Mouse (Mus musculus) embryonic fibroblast, embryonic 13.5 days (primary cell): ENCODE results near the gene Nxnl1. TPM values are rescaled to one million over a fixed set of nuclear protein-coding genes. Genes with fewer than 3 reads are reported as not detected.

Source experiments
- H3K27ac ChIP-seq: 2 replicates; pipeline ENCODE4 v1.5.1; 2012; ENCODE audit warnings: low read length, control low read depth, inconsistent platforms; ENCODE audit not compliant: insufficient read depth
- H3K4me1 ChIP-seq: 2 replicates; pipeline ENCODE4 v1.6.1; 2011; ENCODE audit warnings: low read length; ENCODE audit not compliant: control insufficient read depth, insufficient read depth
- H3K4me3 ChIP-seq: 2 replicates; pipeline ENCODE4 v1.5.1; 2011; ENCODE audit warnings: mild to moderate bottlenecking, control low read depth, low read length; ENCODE audit not compliant: insufficient read depth
- CTCF ChIP-seq: IDR thresholded peaks from 2 replicates; pipeline ENCODE4 v1.5.1; 2011; ENCODE audit warnings: mild to moderate bottlenecking, control low read depth, low read length, moderate library complexity, borderline replicate concordance; ENCODE audit not compliant: insufficient read depth
- POLR2A ChIP-seq: IDR thresholded peaks from 2 replicates; pipeline ENCODE4 v1.6.1; 2011; ENCODE audit warnings: low read depth, mild to moderate bottlenecking, control low read depth, low read length, moderate library complexity
- polyA plus RNA-seq: library from polyadenylated mRNA; stranded (reverse); fragments of >200 nt; gene quantifications from 2 replicates; pipeline ENCODE4 v1.2.4, GENCODE M21; 2011; ENCODE audit warnings: low read depth; ENCODE audit not compliant: missing spikeins, insufficient read length

Nxnl1 gene
- polyA plus RNA-seq, 1 experiment = not detected

DNA sequence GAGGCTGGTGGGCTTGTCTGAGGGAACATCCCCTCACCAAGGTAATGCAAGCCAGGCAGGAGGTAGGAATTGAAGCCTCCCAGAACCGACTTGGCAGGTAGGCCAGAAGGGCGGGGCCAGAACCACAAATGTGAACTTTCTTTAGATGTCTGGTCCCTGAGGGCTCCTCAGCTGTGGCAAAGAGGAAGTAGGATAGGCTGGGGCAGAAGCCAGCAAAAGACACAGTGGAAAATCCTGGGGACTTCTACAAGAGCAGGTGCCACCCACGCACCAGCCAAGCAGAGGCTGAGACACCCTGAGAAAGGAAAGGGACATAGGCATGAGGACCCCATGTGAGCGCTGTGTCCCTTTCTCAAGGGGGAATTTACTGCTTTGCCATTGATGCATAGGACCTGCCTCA is 30.4 kb upstream of the Nxnl1 start:
- no peak overlapping the region for H3K27ac ChIP-seq
- peaks cover 5% of the 10 kb centered on the region for H3K4me1 ChIP-seq
- no peak overlapping the region for H3K4me3 ChIP-seq
- no peak for TF ChIP-seq CTCF
- TF ChIP-seq POLR2A = peak; percentile 14; the same call in 1 of the 2 replicates

DNA sequence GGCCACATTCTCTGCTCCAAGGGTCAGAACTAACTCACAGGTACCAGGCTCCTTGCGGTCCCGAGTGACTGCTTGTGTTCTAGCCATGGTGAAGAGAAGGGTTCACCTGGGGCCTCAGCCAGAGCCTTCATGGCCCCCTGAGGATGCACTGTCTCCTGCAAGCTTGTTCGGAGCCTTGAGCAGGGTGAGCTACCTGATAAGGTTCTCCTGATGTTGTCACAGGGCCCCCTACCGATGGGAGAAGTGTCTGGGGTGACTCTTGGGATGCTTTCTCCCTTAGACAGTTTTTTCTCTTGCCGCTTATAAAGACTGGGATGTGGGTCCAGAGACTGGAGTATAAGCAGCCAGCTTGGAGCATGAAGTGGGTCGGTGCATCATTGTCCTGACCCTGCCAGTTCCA is 30.0 kb upstream of the Nxnl1 start:
- H3K4me3 ChIP-seq = no peak overlapping the region
- peaks cover 5% of the 10 kb centered on the region for H3K4me1 ChIP-seq
- no peak for TF ChIP-seq CTCF
- TF ChIP-seq POLR2A = no peak
- no peak overlapping the region for H3K27ac ChIP-seq

DNA sequence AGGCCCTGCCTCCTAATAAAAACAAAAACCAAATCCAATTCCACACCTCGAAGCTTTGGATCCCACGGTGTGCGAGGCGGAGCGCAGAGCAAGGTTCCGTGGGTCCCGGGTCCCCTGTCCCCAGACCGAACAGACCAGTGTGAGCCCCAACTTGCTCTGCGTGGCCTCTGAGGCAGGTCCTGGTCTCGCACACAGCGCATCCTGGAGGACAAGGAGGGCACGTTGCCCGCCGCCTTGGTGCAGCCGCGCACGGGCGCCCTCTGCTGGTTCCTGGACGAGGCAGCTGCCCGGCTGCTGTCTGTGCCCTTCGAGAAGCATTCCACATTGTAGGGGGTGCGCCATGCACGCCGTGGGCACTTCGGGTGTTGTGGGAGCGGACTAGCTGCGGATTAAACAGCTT is 29.5 kb upstream of the Nxnl1 start:
- TF ChIP-seq POLR2A = no peak
- peak; percentile 99 for TF ChIP-seq CTCF

DNA sequence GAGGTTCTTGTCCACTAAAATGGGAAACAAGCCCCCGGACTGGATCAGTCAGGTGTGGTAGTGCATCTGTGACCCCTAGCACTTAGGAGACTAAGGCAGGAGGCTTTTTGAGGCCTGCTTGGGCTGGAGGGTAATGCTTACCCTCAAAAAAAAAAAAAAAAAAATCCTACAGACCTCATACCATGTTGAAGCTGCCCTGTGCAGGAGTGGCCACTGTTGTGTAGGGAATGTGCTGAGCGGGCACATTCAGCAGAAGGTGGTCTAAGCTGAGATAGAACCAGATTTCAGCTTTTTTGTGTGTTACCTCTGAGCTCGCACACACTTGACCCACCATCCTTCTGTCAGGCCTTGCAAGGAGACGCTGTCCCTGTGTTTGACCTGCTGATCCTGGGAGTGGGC is 27.9 kb upstream of the Nxnl1 start:
- Histone ChIP-seq H3K4me3 (no peak overlapping the region), H3K4me1 (peaks cover 9% of the 10 kb centered on the region), H3K27ac (no peak overlapping the region)
- TF ChIP-seq POLR2A = no peak
- no peak for TF ChIP-seq CTCF

More for the DNA sequence above, 29.5 kb upstream of the Nxnl1 start:
- H3K4me3 ChIP-seq = no peak overlapping the region
- H3K27ac ChIP-seq = no peak overlapping the region
- peaks cover 8% of the 10 kb centered on the region for H3K4me1 ChIP-seq

DNA sequence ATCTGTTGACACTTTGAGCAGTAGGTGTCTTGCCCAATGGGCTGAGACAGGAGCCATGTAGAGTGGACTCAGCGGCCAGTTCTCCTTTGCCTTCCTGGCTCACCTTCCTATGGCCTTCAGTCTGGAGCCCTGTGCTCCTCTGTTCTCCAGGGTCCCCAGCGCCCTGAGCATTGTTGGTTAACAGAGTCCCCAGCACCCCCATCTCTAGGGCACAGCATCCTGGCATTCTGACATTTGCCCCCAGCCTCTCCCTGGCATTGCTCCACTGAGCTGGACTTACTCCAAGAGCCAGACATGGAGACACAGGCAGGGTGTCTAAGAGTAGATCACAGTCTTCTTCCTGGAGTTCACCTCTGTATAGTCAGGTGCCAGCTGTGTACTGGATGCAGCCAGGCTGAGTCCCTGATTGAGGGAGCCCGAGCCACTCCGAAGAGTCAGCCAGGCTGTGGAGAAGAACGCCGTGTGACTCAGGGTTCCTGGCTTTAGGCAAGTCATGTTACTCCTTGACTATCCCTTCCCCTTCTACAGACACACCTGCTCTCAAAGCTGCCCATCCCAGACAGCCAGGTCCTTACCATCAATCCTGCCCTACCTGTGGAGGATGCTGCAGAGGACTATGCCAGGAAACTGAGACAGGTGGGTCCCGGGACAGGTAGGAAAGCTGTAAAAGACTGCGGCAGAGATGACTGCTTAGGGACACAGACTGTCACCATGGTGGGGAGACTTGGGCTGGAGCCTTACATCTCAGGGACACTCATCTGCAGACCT is 27.3 kb upstream of the Nxnl1 start:
- no peak overlapping the region for H3K27ac ChIP-seq
- peaks cover 9% of the 10 kb centered on the region for H3K4me1 ChIP-seq
- no peak overlapping the region for H3K4me3 ChIP-seq
- no peak for TF ChIP-seq CTCF
- TF ChIP-seq POLR2A = no peak; the same call in none of the 2 replicates

- Histone ChIP-seq H3K4me3 (peak overlapping the region; percentile 73), H3K27ac (peak overlapping the region; percentile 91), H3K4me1 (peaks cover 9% of the 10 kb centered on the region)
- TF ChIP-seq CTCF = no peak
- TF ChIP-seq POLR2A = 0 out of 2 replicates have a peak, but pooled peaks have one; percentile 7
These were observed 26.2 kb upstream of the Nxnl1 start for GRCm38 (mm10) chr8:71592374-71593170.

DNA sequence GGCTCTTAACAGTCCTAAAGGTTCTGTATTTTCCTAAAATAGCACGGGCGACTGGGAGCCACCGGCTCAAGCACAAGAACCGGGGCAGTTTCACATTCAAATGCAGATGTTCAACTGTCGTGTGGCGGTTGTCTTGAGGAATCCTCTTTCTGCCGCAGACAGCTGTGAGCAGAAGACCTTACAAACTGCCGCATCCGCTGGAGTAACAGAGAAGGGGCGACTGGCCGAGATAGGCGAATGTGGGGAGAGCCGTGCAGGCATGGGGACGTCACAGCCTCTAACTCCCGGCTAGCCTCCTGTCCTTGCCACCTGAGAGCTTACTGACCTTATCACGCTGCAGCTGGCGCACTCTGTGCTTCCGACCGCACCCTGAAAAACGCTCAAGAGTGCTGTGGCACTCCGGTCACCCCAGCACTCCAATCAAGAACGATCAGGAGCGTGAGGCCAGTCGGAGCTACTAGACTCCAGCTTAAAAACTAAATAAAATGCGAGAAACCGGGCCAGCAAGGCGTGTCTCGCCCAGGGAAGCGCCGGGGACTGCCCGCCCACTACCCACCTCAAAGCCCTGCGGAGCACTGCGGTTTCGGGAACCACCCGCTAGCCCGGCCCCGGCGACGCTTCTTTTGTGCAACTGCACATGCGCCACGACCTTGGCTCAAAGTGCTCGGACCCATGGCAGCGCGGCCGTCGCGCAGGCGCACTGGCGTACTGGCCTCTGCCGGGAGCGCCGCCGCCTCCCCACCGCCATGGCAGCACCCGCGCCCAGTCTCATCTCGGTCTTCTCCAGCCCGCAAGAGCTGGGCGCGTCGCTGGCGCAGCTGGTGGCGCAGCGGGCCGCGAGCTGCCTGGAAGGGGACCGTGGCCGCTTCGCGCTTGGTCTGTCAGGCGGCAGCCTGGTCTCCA is 25.3 kb upstream of the Nxnl1 start, which contains the start of gene Pgls:
Pgls (plus strand) TSS at position 706 of the 903 bp plus-strand sequence.
- peaks cover 9% of the 10 kb centered on the region for H3K4me1 ChIP-seq
- H3K27ac ChIP-seq = peak within 1 kb of the TSS; percentile 91
- peak within 1 kb of the TSS; percentile 90 for H3K4me3 ChIP-seq
- TF ChIP-seq POLR2A (peak; percentile 91), CTCF (no peak)

DNA sequence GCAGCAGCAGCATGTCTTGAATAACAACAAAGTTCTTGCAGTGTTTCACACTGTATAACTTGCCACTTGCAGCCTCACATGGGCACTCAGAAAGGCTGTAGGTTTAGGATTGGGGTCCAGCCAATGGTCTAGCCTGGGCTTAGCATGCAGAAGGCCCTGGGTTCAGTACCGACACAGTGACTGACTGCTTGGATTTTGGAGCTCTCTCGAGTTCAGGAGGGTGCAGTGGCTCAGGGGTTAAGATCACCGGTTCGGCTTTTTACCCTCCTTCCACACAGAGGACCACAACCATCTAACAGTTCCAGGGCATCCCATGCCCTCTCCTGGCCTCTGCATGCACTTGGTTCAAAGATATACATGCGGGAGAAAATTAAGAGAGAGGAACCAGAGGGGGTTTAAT is 24.6 kb upstream of the Nxnl1 start:
- peaks cover 9% of the 10 kb centered on the region for H3K4me1 ChIP-seq
- H3K4me3 ChIP-seq = peak overlapping the region; percentile 90
- TF ChIP-seq CTCF = no peak
- TF ChIP-seq POLR2A = no peak
- H3K27ac ChIP-seq = peak overlapping the region; percentile 65

DNA sequence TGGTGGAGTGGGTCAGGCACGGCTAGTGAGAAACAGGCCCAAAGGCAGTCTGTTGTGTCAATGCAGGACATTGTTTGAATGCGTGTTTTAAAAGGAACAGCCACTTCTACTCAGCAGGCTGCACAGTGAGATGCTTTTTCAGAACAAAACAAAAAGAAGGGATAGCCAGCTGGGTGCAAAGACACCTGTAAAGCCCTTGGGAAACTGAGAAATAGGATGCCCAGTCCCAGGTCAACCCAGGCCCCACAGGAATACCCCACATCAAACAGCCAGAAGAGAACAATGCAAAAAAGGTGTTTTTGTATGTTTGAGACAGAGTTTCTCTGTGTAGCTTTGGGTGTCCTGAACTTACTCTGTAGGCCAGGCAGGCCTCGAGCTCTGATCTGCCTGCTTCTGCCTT is 22.4 kb upstream of the Nxnl1 start:
- Histone ChIP-seq H3K27ac (no peak overlapping the region), H3K4me1 (peaks cover 9% of the 10 kb centered on the region), H3K4me3 (no peak overlapping the region)
- TF ChIP-seq CTCF (no peak), POLR2A (no peak)
